ENCODE assay signal across 10 mouse cellular contexts in the genomic region with DNA sequence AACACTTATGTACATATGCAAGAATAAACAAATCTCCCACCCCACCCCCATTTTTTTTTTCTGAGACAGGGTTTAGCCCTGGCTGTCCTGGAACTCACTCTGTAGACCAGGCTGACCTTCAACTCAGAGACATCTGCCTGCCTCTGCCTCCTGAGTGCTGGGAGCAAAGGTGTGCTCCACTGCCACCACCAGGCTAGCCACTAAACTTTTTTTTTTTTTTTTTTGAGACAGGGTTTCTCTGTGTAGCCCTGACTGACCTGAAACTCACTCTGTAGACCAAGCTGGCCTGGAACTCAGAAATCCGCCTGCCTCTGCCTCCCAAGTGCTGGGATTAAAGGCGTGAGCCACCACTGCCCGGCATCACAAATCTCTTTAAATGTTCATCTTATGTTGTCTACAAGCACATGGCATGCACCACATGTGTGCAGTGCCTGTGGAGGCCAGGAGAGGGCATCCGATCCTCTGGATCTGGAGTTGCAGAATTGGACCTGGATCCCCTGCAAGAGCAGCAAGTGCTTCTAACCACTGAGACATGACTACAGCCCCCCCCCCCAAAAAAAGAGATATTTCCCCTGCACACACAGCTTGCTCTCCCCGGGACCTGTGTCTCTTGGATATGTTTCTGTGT. TPM values are rescaled to one million over a fixed set of nuclear protein-coding genes. Genes with fewer than 3 reads are reported as not detected.
DNase-seq lines count a peak whose midpoint lies in the region; ATAC-seq and TF ChIP-seq lines count a peak whose summit lies in the region.
"Had no signal": no experiment of that assay in that cellular context is flagged by ENCODE, and none has a peak within 500 bp of the region (broad histone marks: within the 10 kb centered on the region; RNA-seq: fewer than 3 reads in every experiment).

No protein-coding gene starts in this region.

- H3K36me3 ChIP-seq in forebrain, postnatal 0 days (ENCODE audit: insufficient read depth), result no peaks in the 10 kb centered on the region
- no peaks in the 10 kb centered on the region for H3K36me3 ChIP-seq in forebrain, embryonic 13.5 days (ENCODE audit: poor library complexity, severe bottlenecking)
- H3K36me3 ChIP-seq in liver, embryonic 12.5 days, result no peaks in the 10 kb centered on the region; the same call in 1 of the 2 replicates
- peaks cover 2% of the 10 kb centered on the region; the same call in 1 of the 2 replicates for H3K36me3 ChIP-seq in limb, embryonic 10.5 days
- H3K36me3 ChIP-seq: hindbrain, embryonic 15.5 days had no signal

- peaks cover 6% of the 10 kb centered on the region; the same call in 1 of the 2 replicates for H3K4me1 ChIP-seq in forebrain, postnatal 0 days (ENCODE audit: insufficient read depth)
- peaks cover 23% of the 10 kb centered on the region for H3K4me1 ChIP-seq in forebrain, embryonic 13.5 days
- H3K4me1 ChIP-seq in liver, embryonic 12.5 days, result peaks cover 32% of the 10 kb centered on the region
- peaks cover 50% of the 10 kb centered on the region for H3K4me1 ChIP-seq in limb, embryonic 10.5 days

- DNase-seq in forebrain, postnatal 0 days, result no peak
- peak; percentile 52 for DNase-seq in liver
- peak; percentile 32 for DNase-seq in brain, embryonic 14.5 days (ENCODE audit: low read depth)
- no peak for DNase-seq in limb, embryonic 10.5 days (ENCODE audit: low spot score)
- no peak for DNase-seq in thymus, postnatal 25 days

- 91% methylated on average over 5 of the region's 5 CpGs for WGBS in forebrain, postnatal 0 days
- WGBS in forebrain, embryonic 13.5 days, result 95% methylated on average over 5 of the region's 5 CpGs
- WGBS in liver, embryonic 12.5 days (ENCODE audit: insufficient replicate concordance), result 71% methylated on average over 5 of the region's 5 CpGs
- WGBS in limb, embryonic 10.5 days, result 94% methylated on average over 5 of the region's 5 CpGs

- no peak overlapping the region for H3K9ac ChIP-seq in forebrain, postnatal 0 days
- no peak overlapping the region for H3K9ac ChIP-seq in forebrain, embryonic 13.5 days
- no peak overlapping the region for H3K9ac ChIP-seq in liver, embryonic 12.5 days
- H3K9ac ChIP-seq: hindbrain, embryonic 15.5 days had no signal

- TF ChIP-seq CTCF in forebrain, postnatal 0 days (IDR thresholded peaks at IDR 0.05; ENCODE audit: low read depth), result peak; percentile 59
- peak; percentile 40; the same call in 1 of the 2 replicates for TF ChIP-seq CTCF in brain, embryonic 14.5 days (IDR thresholded peaks at IDR 0.05; ENCODE audit: borderline replicate concordance, extremely low read depth, insufficient read depth, insufficient read length)

- no peak overlapping the region for H3K27ac ChIP-seq in forebrain, postnatal 0 days (ENCODE audit: low read depth, low read length)
- H3K27ac ChIP-seq in forebrain, embryonic 13.5 days, result no peak overlapping the region
- H3K27ac ChIP-seq in liver, embryonic 12.5 days, result no peak overlapping the region
- no peak overlapping the region for H3K27ac ChIP-seq in limb, embryonic 10.5 days
- H3K27ac ChIP-seq: hindbrain, embryonic 15.5 days had no signal

- no peaks in the 10 kb centered on the region for H3K9me3 ChIP-seq in forebrain, postnatal 0 days (ENCODE audit: low read length)
- no peaks in the 10 kb centered on the region for H3K9me3 ChIP-seq in forebrain, embryonic 13.5 days (replicated peaks)
- no peaks in the 10 kb centered on the region for H3K9me3 ChIP-seq in liver, embryonic 12.5 days (replicated peaks)
- H3K9me3 ChIP-seq in limb, embryonic 10.5 days (replicated peaks), result no peaks in the 10 kb centered on the region
- H3K9me3 ChIP-seq: hindbrain, embryonic 15.5 days had no signal

- H3K27me3 ChIP-seq in forebrain, postnatal 0 days (ENCODE audit: insufficient read depth, low read length), result no peaks in the 10 kb centered on the region
- H3K27me3 ChIP-seq in forebrain, embryonic 13.5 days, result peaks cover 15% of the 10 kb centered on the region
- peaks cover 3% of the 10 kb centered on the region; the same call in 1 of the 2 replicates for H3K27me3 ChIP-seq in liver, embryonic 12.5 days (replicated peaks)
- H3K27me3 ChIP-seq in limb, embryonic 10.5 days (ENCODE audit: low read depth, poor library complexity, severe bottlenecking), result 0 out of 2 replicates have a peak, but pooled peaks cover 12% of the 10 kb centered on the region
- H3K27me3 ChIP-seq: hindbrain, embryonic 15.5 days; Patski had no signal

- no peak overlapping the region for H3K4me3 ChIP-seq in forebrain, postnatal 0 days (ENCODE audit: low read depth, low read length)
- H3K4me3 ChIP-seq in forebrain, embryonic 13.5 days, result no peak overlapping the region
- no peak overlapping the region for H3K4me3 ChIP-seq in liver, embryonic 12.5 days
- H3K4me3 ChIP-seq in limb, embryonic 10.5 days, result no peak overlapping the region
- H3K4me3 ChIP-seq: hindbrain, embryonic 15.5 days had no signal

- H3K4me2 ChIP-seq in forebrain, postnatal 0 days (ENCODE audit: low read depth), result no peak overlapping the region
- no peak overlapping the region for H3K4me2 ChIP-seq in forebrain, embryonic 13.5 days
- H3K4me2 ChIP-seq in liver, embryonic 12.5 days, result no peak overlapping the region
- H3K4me2 ChIP-seq: hindbrain, embryonic 15.5 days had no signal

- no peak for TF ChIP-seq POLR2A in brain, embryonic 14.5 days (IDR thresholded peaks at IDR 0.05; ENCODE audit: borderline replicate concordance, extremely low read depth, insufficient read depth, insufficient read length, poor library complexity, severe bottlenecking)

- no peak for ATAC-seq in forebrain, postnatal 0 days
- no peak for ATAC-seq in forebrain, embryonic 13.5 days
- ATAC-seq in liver, embryonic 12.5 days, result no peak
- ATAC-seq in megakaryocyte progenitor cell, adult 5-6 weeks (replicated peaks; ENCODE audit: poor library complexity), result 0 out of 2 replicates have a peak, but pooled peaks have one; percentile 38
- ATAC-seq: Patski had no signal

RNA-seq across cellular contexts. Expression of a gene that starts 48.5 kb away (rescaled TPM):
- total RNA-seq in forebrain, postnatal 0 days (2014; rRNA removed), result 24.1 and 32.1 TPM in 2 replicates
- polyA plus RNA-seq in forebrain, postnatal 0 days (2015; fragmentation: Nextera tagmentation; extraction: Ambion mirVana), result 14.4 and 16.2 TPM in 2 replicates
- 10.8 and 12.9 TPM in 2 replicates for polyA plus RNA-seq in forebrain, embryonic 13.5 days (2015; fragmentation: Nextera tagmentation; extraction: Ambion mirVana)
- polyA plus RNA-seq in liver, embryonic 12.5 days (2016; fragmentation: Nextera tagmentation; extraction: Ambion mirVana), result 17.8 and 18.5 TPM in 2 replicates
- 6.5 and 15.8 TPM in 2 replicates for polyA plus RNA-seq in brain, embryonic 14.5 days (2012; rRNA removed)
- total RNA-seq in megakaryocyte progenitor cell, adult 5-6 weeks (2015), result 6.2 and 7.3 TPM in 2 replicates
- 2.9 and 3.2 TPM in 2 replicates for total RNA-seq in megakaryocyte progenitor cell, adult 5-6 weeks (2017)
- 41.1 and 41.4 TPM in 2 replicates for polyA plus RNA-seq in limb, embryonic 10.5 days (2016; fragmentation: Nextera tagmentation; extraction: Ambion mirVana)

Comparison
In these comparisons a context has a peak if more than half of its experiments do, and no peak if none do; other contexts are left out.
1. DNase-seq: peak in liver (single experiment) and brain, embryonic 14.5 days (single experiment); none in forebrain, postnatal 0 days (single experiment), limb, embryonic 10.5 days (single experiment) and thymus, postnatal 25 days (single experiment).